Mouse (Mus musculus): Measurements from ENCODE around the gene Pcsk4. TPM values are rescaled to one million over a fixed set of nuclear protein-coding genes. Genes with fewer than 3 reads are reported as not detected.

Gene Pcsk4
- polyA plus RNA-seq, 1 experiment from 2014 or later, result 5.5 TPM

GRCm38 (mm10) chr10:80345122-80345521 lies 15.8 kb upstream of the Pcsk4 start:
- 0 out of 2 replicates have a peak overlapping the region, but pooled peaks have one; percentile 6 for H3K27ac ChIP-seq (replicated peaks)
- H3K36me3 ChIP-seq (replicated peaks), result no peaks in the 10 kb centered on the region
- H3K9me3 ChIP-seq, result no peaks in the 10 kb centered on the region
- peaks cover 71% of the 10 kb centered on the region for H3K4me1 ChIP-seq
- H3K4me3 ChIP-seq, result peak overlapping the region; percentile 37
- H3K27me3 ChIP-seq (replicated peaks; ENCODE audit: low read depth, poor library complexity, severe bottlenecking), result peaks cover 100% of the 10 kb centered on the region
- 1% methylated on average over 16 of the region's 16 CpGs for WGBS
- DNase-seq (ENCODE audit: low spot score), result peak; percentile 63

DNA sequence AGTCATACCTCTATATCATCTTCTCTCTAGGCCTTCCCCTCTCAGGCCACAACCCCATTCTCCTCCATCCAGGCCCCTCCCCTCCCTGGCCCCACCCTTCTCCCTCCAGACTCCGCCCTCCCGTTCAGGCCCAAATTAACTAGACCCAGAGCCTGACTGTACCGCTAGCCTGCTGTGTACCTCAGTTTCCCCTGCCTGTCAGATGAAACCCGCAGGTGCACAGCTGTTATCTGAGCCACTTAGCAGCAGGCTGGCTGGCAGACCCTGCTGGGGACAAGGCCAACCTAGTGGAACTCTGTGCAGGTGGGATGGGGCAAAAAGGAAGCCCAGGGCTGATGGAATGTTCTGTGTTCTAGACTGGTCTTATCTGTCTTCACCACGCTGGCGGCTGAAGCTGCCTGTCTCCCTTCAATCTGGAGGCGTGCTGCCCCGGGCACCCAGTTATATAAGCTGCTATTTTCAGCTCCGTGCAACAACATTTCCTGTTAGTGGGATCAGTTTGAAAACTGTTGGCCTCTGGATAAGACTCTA lies 14.9 kb upstream of the Pcsk4 start:
- WGBS, result 36% methylated on average over 9 of the region's 9 CpGs
- DNase-seq (ENCODE audit: low spot score), result no peak
- Histone ChIP-seq H3K4me1 (peaks cover 72% of the 10 kb centered on the region), H3K4me3 (peak overlapping the region; percentile 37; the same call in 1 of the 2 replicates), H3K27me3 (replicated peaks; ENCODE audit: low read depth, poor library complexity, severe bottlenecking) (peaks cover 99% of the 10 kb centered on the region), H3K9me3 (no peaks in the 10 kb centered on the region), H3K27ac (replicated peaks) (no peak overlapping the region), H3K36me3 (replicated peaks) (no peaks in the 10 kb centered on the region)

GRCm38 (mm10) chr10:80343425-80343895 lies 14.2 kb upstream of the Pcsk4 start:
- Histone ChIP-seq H3K4me3 (peak overlapping the region; percentile 57), H3K27me3 (replicated peaks; ENCODE audit: low read depth, poor library complexity, severe bottlenecking) (peaks cover 92% of the 10 kb centered on the region), H3K9me3 (no peaks in the 10 kb centered on the region), H3K27ac (replicated peaks) (peak overlapping the region; percentile 40; the same call in 1 of the 2 replicates), H3K36me3 (replicated peaks) (no peaks in the 10 kb centered on the region), H3K4me1 (peaks cover 65% of the 10 kb centered on the region)
- no peak for DNase-seq (ENCODE audit: low spot score)
- 27% methylated on average over 13 of the region's 13 CpGs for WGBS

DNA sequence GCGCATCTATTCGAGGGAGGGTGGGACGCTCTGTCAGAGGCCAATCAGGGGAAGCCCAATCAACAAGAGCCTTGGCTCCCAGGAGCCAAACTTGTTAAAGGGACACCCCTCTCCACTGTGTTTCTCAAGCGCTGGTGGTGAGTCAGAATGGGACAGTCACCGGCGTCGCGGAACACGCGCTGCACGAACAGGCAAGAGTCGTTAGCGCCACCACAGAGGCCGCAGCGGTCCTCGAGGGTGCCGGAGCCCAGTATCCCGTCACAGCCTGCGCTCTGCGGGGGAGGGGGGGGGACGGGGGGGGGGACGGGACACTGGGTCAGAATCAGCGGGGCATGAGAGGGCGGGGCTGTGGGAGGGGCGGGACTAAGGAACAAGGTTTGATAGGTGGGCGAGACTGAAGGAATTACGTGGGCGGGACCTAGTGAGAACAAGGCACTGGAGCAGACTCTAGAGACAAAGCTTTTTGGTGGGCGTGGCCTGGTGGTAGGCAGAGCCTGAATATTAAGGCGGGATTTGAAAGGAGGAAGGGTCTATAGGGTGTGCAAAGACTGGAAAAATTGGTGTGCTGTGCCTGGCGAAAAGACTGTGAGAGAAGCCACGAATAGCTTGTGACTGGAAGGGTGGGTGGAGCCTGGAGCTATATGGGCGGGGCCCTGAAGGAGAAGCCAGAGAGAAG lies 13.6 kb upstream of the Pcsk4 start:
- H3K4me1 ChIP-seq, result peaks cover 59% of the 10 kb centered on the region
- H3K4me3 ChIP-seq, result peak overlapping the region; percentile 57
- DNase-seq (ENCODE audit: low spot score), result peak; percentile 77
- H3K9me3 ChIP-seq, result no peaks in the 10 kb centered on the region
- no peaks in the 10 kb centered on the region for H3K36me3 ChIP-seq (replicated peaks)
- H3K27me3 ChIP-seq (replicated peaks; ENCODE audit: low read depth, poor library complexity, severe bottlenecking), result peaks cover 92% of the 10 kb centered on the region
- 0 out of 2 replicates have a peak overlapping the region, but pooled peaks have one; percentile 26 for H3K27ac ChIP-seq (replicated peaks)
- WGBS, result under 1% methylated on average over 33 of the region's 33 CpGs

DNA sequence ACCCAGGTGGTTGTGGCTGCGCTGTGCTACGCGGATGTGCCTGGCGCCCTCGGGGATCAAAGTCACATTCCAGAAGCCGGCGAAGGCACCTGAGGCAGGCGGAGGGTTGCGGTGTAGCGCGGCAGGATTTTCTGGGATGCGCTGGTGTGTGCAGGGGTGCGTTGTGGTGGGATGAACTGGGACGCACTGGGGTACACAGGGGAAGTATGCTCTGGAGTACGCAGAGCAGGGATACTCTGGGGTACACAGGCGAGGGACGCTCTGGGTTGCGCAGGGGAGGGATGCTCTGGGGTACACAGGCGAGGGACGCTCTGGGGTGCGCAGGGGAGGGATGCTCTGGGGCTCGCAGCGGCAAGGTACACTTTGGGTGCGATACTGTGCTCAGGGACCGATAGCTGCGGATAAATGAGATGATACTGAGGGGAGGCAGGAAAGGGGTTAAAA lies 13.0 kb upstream of the Pcsk4 start:
- no peaks in the 10 kb centered on the region for H3K36me3 ChIP-seq (replicated peaks)
- H3K9me3 ChIP-seq, result no peaks in the 10 kb centered on the region
- WGBS, result 2% methylated on average over 26 of the region's 26 CpGs
- peaks cover 89% of the 10 kb centered on the region for H3K27me3 ChIP-seq (replicated peaks; ENCODE audit: low read depth, poor library complexity, severe bottlenecking)
- peak; percentile 40 for DNase-seq (ENCODE audit: low spot score)
- H3K27ac ChIP-seq (replicated peaks), result no peak overlapping the region
- peak overlapping the region; percentile 57 for H3K4me3 ChIP-seq
- peaks cover 54% of the 10 kb centered on the region for H3K4me1 ChIP-seq

DNA sequence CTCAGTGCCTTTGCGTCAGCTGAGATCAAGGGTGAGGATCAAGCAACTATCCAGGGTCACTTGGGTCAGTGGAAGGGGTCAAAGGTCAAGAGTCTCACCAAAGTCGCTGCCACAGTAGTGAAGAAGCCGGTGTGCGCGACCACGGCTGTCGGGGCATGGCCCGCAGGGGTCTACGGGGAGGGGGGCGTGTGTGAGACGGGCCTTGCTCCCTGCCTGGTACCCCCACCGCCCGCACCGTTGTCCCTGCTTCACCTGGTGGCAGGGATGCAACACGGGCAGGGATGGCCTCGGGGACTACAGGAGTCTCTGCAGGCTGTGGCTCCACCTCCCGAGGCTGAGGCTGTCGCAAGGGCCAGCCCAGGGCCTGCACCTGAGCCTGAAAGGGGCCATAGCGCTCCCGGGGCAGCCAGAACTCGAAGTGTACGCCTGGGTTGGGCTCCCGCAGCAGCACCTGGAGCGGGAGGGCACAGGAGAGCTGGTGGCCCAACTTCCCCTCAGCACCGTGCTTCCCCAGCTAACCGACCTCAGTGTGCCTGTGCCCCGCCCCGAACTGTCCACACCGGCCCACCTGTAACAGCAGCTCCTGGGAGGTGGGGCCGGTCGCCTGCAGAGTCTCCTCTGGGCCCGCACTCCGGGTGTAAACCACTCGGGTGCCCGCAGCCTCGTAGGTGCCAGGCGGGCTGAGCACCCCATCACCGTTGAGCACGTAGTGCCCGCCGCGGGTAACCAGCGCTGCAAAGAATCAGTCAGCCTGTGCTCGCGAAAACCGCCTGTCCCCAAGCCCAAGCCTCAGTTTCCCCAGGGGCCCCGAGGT lies 12.4 kb upstream of the Pcsk4 start:
- 2% methylated on average over 47 of the region's 47 CpGs for WGBS
- Histone ChIP-seq H3K27me3 (replicated peaks; ENCODE audit: low read depth, poor library complexity, severe bottlenecking) (peaks cover 87% of the 10 kb centered on the region), H3K9me3 (no peaks in the 10 kb centered on the region), H3K36me3 (replicated peaks) (no peaks in the 10 kb centered on the region), H3K4me3 (peak overlapping the region; percentile 57), H3K27ac (replicated peaks) (no peak overlapping the region), H3K4me1 (peaks cover 53% of the 10 kb centered on the region)
- peak; percentile 47 for DNase-seq (ENCODE audit: low spot score)

GRCm38 (mm10) chr10:80341026-80341425 lies 11.7 kb upstream of the Pcsk4 start:
- H3K4me3 ChIP-seq, result peak overlapping the region; percentile 57
- no peak overlapping the region for H3K27ac ChIP-seq (replicated peaks)
- peak; percentile 28 for DNase-seq (ENCODE audit: low spot score)
- peaks cover 87% of the 10 kb centered on the region for H3K27me3 ChIP-seq (replicated peaks; ENCODE audit: low read depth, poor library complexity, severe bottlenecking)
- H3K36me3 ChIP-seq (replicated peaks), result no peaks in the 10 kb centered on the region
- H3K4me1 ChIP-seq, result peaks cover 53% of the 10 kb centered on the region
- WGBS, result 8% methylated on average over 21 of the region's 21 CpGs
- no peaks in the 10 kb centered on the region for H3K9me3 ChIP-seq

GRCm38 (mm10) chr10:80339941-80340750 lies 10.8 kb upstream of the Pcsk4 start:
- no peaks in the 10 kb centered on the region for H3K9me3 ChIP-seq
- peaks cover 87% of the 10 kb centered on the region for H3K27me3 ChIP-seq (replicated peaks; ENCODE audit: low read depth, poor library complexity, severe bottlenecking)
- peaks cover 48% of the 10 kb centered on the region for H3K4me1 ChIP-seq
- no peak overlapping the region for H3K27ac ChIP-seq (replicated peaks)
- H3K36me3 ChIP-seq (replicated peaks), result 0 out of 2 replicates have a peak, but pooled peaks cover 4% of the 10 kb centered on the region
- peak overlapping the region; percentile 28; the same call in 1 of the 2 replicates for H3K4me3 ChIP-seq
- WGBS, result 24% methylated on average over 19 of the region's 19 CpGs
- DNase-seq (ENCODE audit: low spot score), result peak; percentile 89

DNA sequence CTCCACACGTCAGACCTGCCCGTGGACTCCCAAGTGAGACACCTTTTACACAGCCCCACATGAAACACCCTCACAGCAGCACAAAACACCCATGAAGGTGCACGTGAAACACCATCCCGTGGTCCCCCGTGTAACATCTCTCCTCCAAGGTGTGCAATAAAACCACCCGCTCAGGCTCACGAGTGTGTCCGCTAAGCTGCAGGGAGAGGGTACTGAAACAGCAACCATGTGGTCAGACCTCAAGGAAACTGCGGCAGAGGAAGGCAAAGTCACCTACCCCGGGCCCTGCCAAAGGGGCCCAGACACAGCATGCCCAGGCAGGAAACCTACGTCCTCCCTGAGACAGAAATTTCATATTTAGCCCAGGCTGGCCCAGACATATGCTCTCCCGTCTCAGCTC lies 7.0 kb upstream of the Pcsk4 start:
- H3K27me3 ChIP-seq (replicated peaks; ENCODE audit: low read depth, poor library complexity, severe bottlenecking), result peaks cover 75% of the 10 kb centered on the region
- no peak overlapping the region for H3K4me3 ChIP-seq
- DNase-seq (ENCODE audit: low spot score), result no peak
- H3K9me3 ChIP-seq, result no peaks in the 10 kb centered on the region
- 0 out of 2 replicates have a peak, but pooled peaks cover 5% of the 10 kb centered on the region for H3K36me3 ChIP-seq (replicated peaks)
- WGBS, result 89% methylated on average over 12 of the region's 12 CpGs
- no peak overlapping the region for H3K27ac ChIP-seq (replicated peaks)
- peaks cover 29% of the 10 kb centered on the region for H3K4me1 ChIP-seq

DNA sequence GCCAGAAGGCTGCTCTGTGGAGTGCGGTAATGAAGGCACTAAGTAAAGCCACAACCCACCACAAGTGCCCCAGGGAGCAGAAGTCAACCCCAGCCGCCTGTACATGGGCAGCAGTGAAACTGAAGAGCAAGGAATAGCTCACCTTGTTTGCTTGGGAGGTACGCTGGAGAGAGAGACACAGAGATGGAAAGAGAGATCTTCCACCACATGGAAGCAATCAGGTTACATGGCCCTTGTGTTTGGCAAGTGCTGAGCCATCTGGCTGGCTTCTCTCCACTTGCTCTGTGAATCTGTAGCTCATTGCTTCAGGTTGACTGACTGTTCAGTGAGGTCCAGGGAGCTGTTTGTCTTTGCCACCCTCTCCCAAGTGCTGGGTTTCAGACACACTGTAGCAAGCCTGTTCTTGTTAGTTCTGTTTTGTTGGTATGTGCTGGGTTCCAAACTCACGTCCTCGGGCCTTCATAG lies 3.3 kb upstream of the Pcsk4 start:
- 0 out of 2 replicates have a peak overlapping the region, but pooled peaks have one; percentile 7 for H3K27ac ChIP-seq (replicated peaks)
- WGBS, result 76% methylated on average over 5 of the region's 5 CpGs

GRCm38 (mm10) chr10:80331636-80332524 lies 2.6 kb upstream of the Pcsk4 start:
- H3K4me1 ChIP-seq, result peaks cover 40% of the 10 kb centered on the region
- H3K27ac ChIP-seq (replicated peaks), result peak overlapping the region; percentile 35; the same call in 1 of the 2 replicates
- WGBS, result 62% methylated on average over 10 of the region's 10 CpGs
- no peaks in the 10 kb centered on the region for H3K9me3 ChIP-seq
- DNase-seq (ENCODE audit: low spot score), result no peak
- H3K27me3 ChIP-seq (replicated peaks; ENCODE audit: low read depth, poor library complexity, severe bottlenecking), result peaks cover 77% of the 10 kb centered on the region
- 0 out of 2 replicates have a peak, but pooled peaks cover 5% of the 10 kb centered on the region for H3K36me3 ChIP-seq (replicated peaks)
- H3K4me3 ChIP-seq, result 0 out of 2 replicates have a peak overlapping the region, but pooled peaks have one; percentile 18

More for the DNA sequence above, 3.3 kb upstream of the Pcsk4 start:
- no peak for DNase-seq (ENCODE audit: low spot score)
- Histone ChIP-seq H3K36me3 (replicated peaks) (0 out of 2 replicates have a peak, but pooled peaks cover 5% of the 10 kb centered on the region), H3K4me3 (0 out of 2 replicates have a peak overlapping the region, but pooled peaks have one; percentile 18), H3K4me1 (peaks cover 40% of the 10 kb centered on the region), H3K27me3 (replicated peaks; ENCODE audit: low read depth, poor library complexity, severe bottlenecking) (peaks cover 74% of the 10 kb centered on the region), H3K9me3 (no peaks in the 10 kb centered on the region)

All from embryonic facial prominence, embryonic 10.5 days (tissue).